ENCODE assay signal across 8 mouse cellular contexts in genomic region chr15:102692321-102692804, GRCm38 (mm10). TPM values are rescaled to one million over a fixed set of nuclear protein-coding genes. Genes with fewer than 3 reads are reported as not detected.
DNase-seq lines count a peak whose midpoint lies in the region; ATAC-seq lines count a peak whose summit lies in the region.

No protein-coding gene starts in this region.

- peak overlapping the region; percentile 55 for H3K4me2 ChIP-seq in neural tube, embryonic 11.5 days (ENCODE audit: low read depth)

- no peaks in the 10 kb centered on the region for H3K36me3 ChIP-seq in neural tube, embryonic 11.5 days (ENCODE audit: control insufficient read depth, insufficient read depth, low read length)

- H3K4me3 ChIP-seq in neural tube, embryonic 11.5 days (ENCODE audit: low read depth, low read length), result peak overlapping the region; percentile 36

- H3K27me3 ChIP-seq in neural tube, embryonic 11.5 days (ENCODE audit: control insufficient read depth, insufficient read depth, low read length), result peaks cover 63% of the 10 kb centered on the region

- no peak for ATAC-seq in neural tube, embryonic 11.5 days (ENCODE audit: insufficient read depth, low FRiP score, low TSS enrichment)
- no peak for ATAC-seq in frontal cortex, adult (ENCODE audit: low TSS enrichment)

- WGBS in neural tube, embryonic 11.5 days, result 1% methylated on average over 26 of the region's 26 CpGs

- peak; percentile 16 for DNase-seq in right cerebral cortex, postnatal 25 days
- no peak for DNase-seq in right cerebral cortex, adult 18-20 months
- peak; percentile 47 for DNase-seq in embryo, embryonic 9.5 days (ENCODE audit: extremely low spot score)
- peak; percentile 12 for DNase-seq in induced T-regulatory cell, adult 2 months (ENCODE audit: low read depth)
- peak; percentile 63 for DNase-seq in neural tube, embryonic 11.5 days (ENCODE audit: low spot score)
- no peak for DNase-seq in urinary bladder, postnatal 14 days (ENCODE audit: low spot score)
- DNase-seq in ovary, adult 18-20 months (ENCODE audit: low spot score), result no peak

- H3K27ac ChIP-seq in neural tube, embryonic 11.5 days (ENCODE audit: low read depth, low read length), result peak overlapping the region; percentile 73

- peak overlapping the region; percentile 31 for H3K9ac ChIP-seq in neural tube, embryonic 11.5 days (ENCODE audit: low read length)

- no peaks in the 10 kb centered on the region for H3K9me3 ChIP-seq in neural tube, embryonic 11.5 days (ENCODE audit: control insufficient read depth, low read length)

- peaks cover 12% of the 10 kb centered on the region for H3K4me1 ChIP-seq in neural tube, embryonic 11.5 days (ENCODE audit: control insufficient read depth, insufficient read depth, low read length)

RNA-seq across cellular contexts. Expression of gene Atp5g2, which starts 20.2 kb away (rescaled TPM):
- 64.9 and 66.5 TPM in 2 replicates for polyA plus RNA-seq in neural tube, embryonic 11.5 days (2014; fragmentation: Nextera tagmentation; extraction: Ambion mirVana)

RNA-seq across cellular contexts. Expression of gene Calcoco1, which starts 29.6 kb away (rescaled TPM):
- polyA plus RNA-seq in neural tube, embryonic 11.5 days (2014; fragmentation: Nextera tagmentation; extraction: Ambion mirVana), result 36.7 and 40.9 TPM in 2 replicates

Comparison
In these comparisons a context has a peak if more than half of its experiments do, and no peak if none do; other contexts are left out.
1. DNase-seq: peak in right cerebral cortex, postnatal 25 days (single experiment), embryo, embryonic 9.5 days (single experiment), induced T-regulatory cell, adult 2 months (single experiment) and neural tube, embryonic 11.5 days (single experiment); none in right cerebral cortex, adult 18-20 months (single experiment), urinary bladder, postnatal 14 days (single experiment) and ovary, adult 18-20 months (single experiment).